Mouse (Mus musculus) kidney, adult 2 months (tissue): ENCODE data around the gene Csrnp1.

Experiments
- CTCF ChIP-seq: fragments of 200-500 bp; conservative IDR thresholded peaks from 2 replicates; pipeline ENCODE4 v1.5.1; 2011; ENCODE audit warnings: low read depth, mild to moderate bottlenecking, control low read depth, low read length, moderate library complexity, mixed read lengths; ENCODE audit not compliant: insufficient read depth, insufficient read length
- POLR2A ChIP-seq: fragments of 200-500 bp; IDR thresholded peaks from one replicate; pipeline ENCODE4 v1.6.1; 2011; ENCODE audit warnings: low read depth, low read length, control low read depth

DNA sequence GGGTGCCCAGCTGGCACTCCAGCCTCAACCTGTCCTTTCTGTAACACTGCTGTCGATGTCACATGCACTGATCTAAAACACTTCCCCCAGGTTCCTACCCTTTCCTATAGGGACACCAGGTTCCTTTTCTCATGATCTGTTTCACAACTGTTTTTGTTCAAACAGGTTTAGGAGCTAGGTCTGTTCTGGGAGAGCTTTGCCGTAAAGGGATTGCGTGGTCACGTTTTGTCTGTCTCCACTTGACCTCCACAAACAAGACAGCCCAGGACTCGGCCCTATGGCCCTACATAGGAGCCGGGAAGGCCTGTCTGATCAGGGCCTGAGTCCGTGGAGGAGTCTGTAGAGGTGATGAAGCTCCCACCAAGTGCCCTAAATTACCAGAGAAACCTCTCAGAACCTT, 14.6 kb downstream of the Csrnp1 start:
- TF ChIP-seq POLR2A (no peak), CTCF (no peak)
